In the genomic region with DNA sequence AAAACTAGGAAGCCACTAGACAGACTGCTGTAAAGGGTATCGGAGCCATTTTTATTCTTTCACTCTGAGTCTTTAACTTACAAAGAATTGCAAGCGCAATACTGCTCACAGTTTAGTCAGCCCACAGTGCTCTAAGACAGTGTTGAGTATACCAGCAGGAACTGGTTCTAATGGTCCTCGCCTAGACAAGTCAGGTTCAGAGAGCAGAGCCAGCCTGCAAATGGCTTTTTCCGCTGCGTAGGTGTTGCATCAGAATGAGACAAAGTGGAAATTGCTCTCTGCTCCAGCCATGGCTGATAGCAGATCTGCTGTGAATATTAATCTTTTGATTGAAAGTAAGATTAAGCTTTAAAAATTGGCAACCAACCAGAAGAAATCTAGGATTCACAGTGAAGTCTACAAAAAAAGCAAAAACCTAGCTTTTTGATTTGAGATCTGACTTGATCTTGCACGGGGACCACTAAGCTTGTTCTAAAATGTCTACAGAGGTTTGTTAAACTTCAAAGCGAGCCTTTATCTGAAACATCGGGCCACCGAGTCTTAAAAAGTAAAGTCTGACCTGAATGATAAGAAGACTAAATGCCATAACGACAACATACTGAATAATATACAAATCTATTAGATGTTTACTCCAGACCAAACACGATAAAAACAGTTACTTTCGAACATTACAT, we compare ENCODE assay signal across 11 mouse cellular contexts. TPM values are rescaled to one million over a fixed set of nuclear protein-coding genes. Genes with fewer than 3 reads are reported as not detected.
A peak's percentile ranks its signal among the peaks of the same experiment; 100 is the strongest.
DNase-seq lines count a peak whose midpoint lies in the region; ATAC-seq lines count a peak whose summit lies in the region.
"Had no signal": no experiment of that assay in that cellular context is flagged by ENCODE, and none has a peak within 500 bp of the region (broad histone marks: within the 10 kb centered on the region; RNA-seq: fewer than 3 reads in every experiment).

No protein-coding gene starts in this region.

- H3K4me1 ChIP-seq in embryonic facial prominence, embryonic 12.5 days: peaks cover 5% of the 10 kb centered on the region; the same call in 1 of the 2 replicates
- H3K4me1 ChIP-seq in embryonic facial prominence, embryonic 10.5 days: peaks cover 12% of the 10 kb centered on the region; the same call in 1 of the 2 replicates
- peaks cover 38% of the 10 kb centered on the region for H3K4me1 ChIP-seq in forebrain, embryonic 15.5 days
- peaks cover 23% of the 10 kb centered on the region for H3K4me1 ChIP-seq in midbrain, embryonic 12.5 days

- 82% methylated on average over 12 of the region's 12 CpGs for WGBS in embryonic facial prominence, embryonic 12.5 days
- 88% methylated on average over 12 of the region's 12 CpGs for WGBS in embryonic facial prominence, embryonic 10.5 days
- 38% methylated on average over 12 of the region's 12 CpGs for WGBS in forebrain, embryonic 15.5 days
- 61% methylated on average over 12 of the region's 12 CpGs for WGBS in midbrain, embryonic 12.5 days

- 0 out of 2 replicates have a peak, but pooled peaks have one; percentile 58 for ATAC-seq in embryonic facial prominence, embryonic 12.5 days (ENCODE audit: insufficient number of reproducible peaks, insufficient read depth, low FRiP score, low TSS enrichment)
- peak; percentile 55 for ATAC-seq in forebrain, embryonic 15.5 days (replicated peaks)
- ATAC-seq in midbrain, embryonic 12.5 days (ENCODE audit: low FRiP score, low read depth): peak; percentile 39

- no peak overlapping the region for H3K4me2 ChIP-seq in embryonic facial prominence, embryonic 12.5 days (replicated peaks)
- H3K4me2 ChIP-seq in forebrain, embryonic 15.5 days (replicated peaks): peak overlapping the region; percentile 29
- H3K4me2 ChIP-seq in midbrain, embryonic 12.5 days (replicated peaks): peak overlapping the region; percentile 21
- H3K4me2 ChIP-seq: lung, embryonic 14.5 days had no signal

- H3K9me3 ChIP-seq in embryonic facial prominence, embryonic 12.5 days: no peaks in the 10 kb centered on the region
- no peaks in the 10 kb centered on the region for H3K9me3 ChIP-seq in embryonic facial prominence, embryonic 10.5 days
- H3K9me3 ChIP-seq in forebrain, embryonic 15.5 days: no peaks in the 10 kb centered on the region
- no peaks in the 10 kb centered on the region for H3K9me3 ChIP-seq in midbrain, embryonic 12.5 days

- H3K27ac ChIP-seq in embryonic facial prominence, embryonic 12.5 days: no peak overlapping the region
- no peak overlapping the region for H3K27ac ChIP-seq in embryonic facial prominence, embryonic 10.5 days (replicated peaks)
- peak overlapping the region; percentile 81 for H3K27ac ChIP-seq in forebrain, embryonic 15.5 days (replicated peaks)
- H3K27ac ChIP-seq in midbrain, embryonic 12.5 days (replicated peaks): peak overlapping the region; percentile 86
- H3K27ac ChIP-seq: kidney, postnatal 0 days had no signal

- no peaks in the 10 kb centered on the region for H3K36me3 ChIP-seq in embryonic facial prominence, embryonic 12.5 days
- H3K36me3 ChIP-seq in embryonic facial prominence, embryonic 10.5 days (replicated peaks): no peaks in the 10 kb centered on the region
- no peaks in the 10 kb centered on the region for H3K36me3 ChIP-seq in forebrain, embryonic 15.5 days
- H3K36me3 ChIP-seq in midbrain, embryonic 12.5 days: no peaks in the 10 kb centered on the region

- no peak for DNase-seq in embryonic facial prominence, embryonic 10.5 days (ENCODE audit: low spot score)
- peak; percentile 64 for DNase-seq in adipocyte (ENCODE audit: low spot score)
- DNase-seq in ovary, postnatal 14 days (ENCODE audit: low spot score): no peak
- no peak for DNase-seq in urinary bladder, postnatal 25 days (ENCODE audit: low spot score)
- no peak for DNase-seq in liver

- H3K27me3 ChIP-seq in embryonic facial prominence, embryonic 12.5 days: no peaks in the 10 kb centered on the region
- H3K27me3 ChIP-seq in embryonic facial prominence, embryonic 10.5 days (replicated peaks; ENCODE audit: low read depth, poor library complexity, severe bottlenecking): no peaks in the 10 kb centered on the region
- no peaks in the 10 kb centered on the region for H3K27me3 ChIP-seq in forebrain, embryonic 15.5 days
- no peaks in the 10 kb centered on the region for H3K27me3 ChIP-seq in midbrain, embryonic 12.5 days

- H3K9ac ChIP-seq in embryonic facial prominence, embryonic 12.5 days: no peak overlapping the region
- H3K9ac ChIP-seq in forebrain, embryonic 15.5 days (replicated peaks): no peak overlapping the region
- H3K9ac ChIP-seq in midbrain, embryonic 12.5 days (replicated peaks): no peak overlapping the region
- H3K9ac ChIP-seq: lung, embryonic 14.5 days had no signal

- H3K4me3 ChIP-seq in embryonic facial prominence, embryonic 12.5 days: no peak overlapping the region
- H3K4me3 ChIP-seq in embryonic facial prominence, embryonic 10.5 days: no peak overlapping the region
- H3K4me3 ChIP-seq in forebrain, embryonic 15.5 days: no peak overlapping the region
- H3K4me3 ChIP-seq in midbrain, embryonic 12.5 days: no peak overlapping the region
- H3K4me3 ChIP-seq: erythroblast, embryonic 14.5 days had no signal

RNA-seq across cellular contexts. Expression of gene Nap1l5, which starts 25.8 kb away (rescaled TPM):
- 4.7 and 5.9 TPM in 2 replicates for polyA plus RNA-seq in embryonic facial prominence, embryonic 12.5 days (2016; fragmentation: Nextera tagmentation; extraction: Ambion mirVana)
- polyA plus RNA-seq in embryonic facial prominence, embryonic 10.5 days (2016; fragmentation: Nextera tagmentation; extraction: Ambion mirVana): 2.1 and 3.4 TPM in 2 replicates
- polyA plus RNA-seq in forebrain, embryonic 15.5 days (2015; fragmentation: Nextera tagmentation; extraction: Ambion mirVana): 69.4 and 90.4 TPM in 2 replicates
- polyA plus RNA-seq in midbrain, embryonic 12.5 days (2016; fragmentation: Nextera tagmentation; extraction: Ambion mirVana): 63.2 and 64.3 TPM in 2 replicates
- polyA plus RNA-seq: erythroblast, embryonic 14.5 days had no signal

Comparison
In these comparisons a context has a peak if more than half of its experiments do, and no peak if none do; other contexts are left out.
1. H3K27ac ChIP-seq: peak in forebrain, embryonic 15.5 days (single experiment) and midbrain, embryonic 12.5 days (single experiment); none in embryonic facial prominence, embryonic 12.5 days (single experiment) and embryonic facial prominence, embryonic 10.5 days (single experiment).
2. Peak in every context shown above with its lines, with median percentiles within 50 percentile points of each other: ATAC-seq.